Mouse (Mus musculus) left cerebral cortex, postnatal 36 days (tissue): ENCODE measurements around the gene Rai1. TPM values are rescaled to one million over a fixed set of nuclear protein-coding genes. Genes with fewer than 3 reads are reported as not detected.
A peak's percentile ranks its signal among the peaks of the same experiment; 100 is the strongest.

Experiments
- DNase-seq, 2 experiments: peaks; one replicate each; pipeline ENCODE4 v3.0.0; 2021 to 2022; ENCODE audit warnings: low spot score in 2 of 2, mixed read lengths in 1 of 2
- intact Hi-C: fragments of 180-260 bp; cut with DNase I; formaldehyde crosslinking; loops from one replicate; pipeline ENCODE4 v1.15.1; 2025
- total RNA-seq, 2 experiments: library from RNA; stranded (reverse); gene quantifications; 2 replicates each; pipeline ENCODE4 v1.2.3; 2021

Rai1 gene
- total RNA-seq, 2 experiments from 2014 or later: 57.3 to 73.4 TPM

DNA sequence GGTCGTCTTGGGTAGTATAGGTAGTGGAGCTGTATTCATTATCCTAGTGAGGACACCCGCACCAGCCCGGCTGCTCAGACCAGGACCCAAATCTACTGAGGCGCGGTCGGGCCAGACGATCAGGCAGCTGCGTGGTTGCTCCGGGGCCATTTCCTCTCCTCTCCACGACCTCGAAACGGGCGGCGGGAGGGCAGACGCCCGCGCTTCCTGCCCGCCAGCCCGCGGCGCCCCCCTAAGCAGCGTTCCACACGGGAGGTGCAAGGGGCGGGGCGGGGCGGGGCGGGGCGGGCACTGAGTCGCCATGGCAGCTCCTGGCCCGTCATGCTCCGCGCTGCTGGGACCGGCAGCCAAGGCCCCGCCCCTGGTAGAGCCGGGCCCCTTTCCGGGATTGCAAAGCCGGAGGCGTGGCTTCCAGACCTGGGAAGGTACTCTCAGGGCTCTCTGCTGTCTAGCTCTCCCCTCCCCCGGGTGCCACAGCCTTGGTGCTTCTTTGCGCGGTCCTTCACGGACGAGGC is 10.3 kb downstream of the Rai1 start:
- DNase-seq: peak; percentile 83 to 89
- intact Hi-C loops: loop anchor here (2.0 kb wide), 1 partner anchor 60 kb away; no protein-coding TSS in a partner anchor

DNA sequence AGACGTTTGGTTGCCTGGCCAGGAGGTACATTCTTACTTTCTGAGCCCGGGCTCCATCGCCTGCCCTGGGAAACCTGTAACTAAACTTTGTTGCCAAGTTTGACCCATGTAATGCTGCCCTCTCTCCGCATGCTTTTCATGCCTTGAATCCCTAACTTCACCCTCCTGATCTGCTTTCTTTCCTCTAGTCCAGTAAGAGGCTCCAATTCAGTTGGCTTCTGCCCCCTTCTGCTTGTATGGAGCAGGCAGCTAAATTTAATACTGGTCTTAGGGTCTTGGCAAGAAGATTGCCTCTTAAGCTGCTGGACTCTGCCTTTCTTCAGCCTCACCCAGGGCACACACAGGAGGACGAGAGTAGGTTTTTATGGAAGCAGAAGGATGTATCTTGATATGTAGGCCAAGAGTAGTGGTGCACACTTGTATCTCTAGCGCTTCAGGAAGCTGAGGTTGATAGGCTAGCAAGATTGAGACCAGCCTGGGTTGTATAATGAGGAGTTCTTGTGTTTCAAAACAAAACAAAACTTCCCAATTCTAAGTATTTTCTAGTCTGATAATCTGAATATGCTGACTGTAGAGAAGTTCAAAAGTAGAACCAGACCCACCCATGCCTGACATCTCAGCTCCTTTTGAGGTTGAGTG is 10.9 kb downstream of the Rai1 start:
- DNase-seq: no peak
- intact Hi-C loops: loop anchor here (2.0 kb wide), 1 partner anchor 59 kb away; no protein-coding TSS in a partner anchor

DNA sequence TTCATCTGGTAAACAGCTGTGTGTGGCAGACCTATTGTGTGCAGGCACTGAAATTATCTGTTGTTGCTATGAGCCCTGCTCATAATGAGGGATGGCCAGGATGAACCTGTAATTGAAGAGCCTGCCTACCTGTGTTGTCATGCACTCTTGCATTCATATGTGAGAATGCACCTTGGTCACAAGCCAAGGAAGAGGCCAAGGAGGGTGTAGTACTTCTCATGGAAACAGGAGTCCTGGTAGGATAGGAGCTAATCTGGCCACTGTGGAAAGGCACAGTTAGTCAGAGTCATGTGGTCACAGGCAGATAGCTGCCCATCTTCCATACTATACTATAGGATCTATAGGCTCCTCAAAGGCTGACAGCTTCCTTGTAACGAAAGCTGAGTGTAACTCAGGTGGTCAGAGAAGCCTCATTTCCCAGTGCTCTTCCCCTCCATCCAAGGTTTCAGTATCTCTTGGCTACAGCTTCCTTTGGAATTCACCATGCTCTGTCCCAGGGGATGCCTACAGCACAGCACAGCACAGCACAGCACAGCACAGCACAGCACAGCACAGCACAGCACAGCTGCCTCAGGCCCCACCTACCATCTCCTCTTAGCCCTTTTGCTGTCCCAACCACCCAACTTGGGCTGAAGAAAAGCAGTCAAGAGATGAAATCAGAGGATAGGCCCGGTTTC is 15.9 kb downstream of the Rai1 start:
- no peak for DNase-seq
- intact Hi-C loops: no loop called here

DNA sequence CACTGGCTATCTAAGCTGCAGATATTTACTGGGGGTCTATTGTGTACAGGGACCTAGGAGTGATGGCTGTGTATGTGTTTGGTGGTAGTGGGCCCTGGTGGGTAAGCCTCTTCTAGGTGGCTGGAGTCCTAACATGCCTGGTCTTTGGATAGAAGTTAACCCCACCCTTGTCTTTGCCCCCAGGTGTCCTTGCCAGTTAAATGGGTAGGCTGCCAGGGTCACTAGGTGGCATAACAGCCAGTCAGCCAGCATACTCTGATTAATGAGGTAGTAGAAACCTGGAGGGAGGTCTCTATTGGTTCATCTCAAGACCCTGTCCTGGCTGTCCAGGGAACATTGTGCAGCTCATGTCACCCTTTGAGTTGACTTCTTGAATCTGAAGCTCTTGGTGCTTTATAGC is 17.8 kb downstream of the Rai1 start:
- intact Hi-C loops: no loop called here

DNA sequence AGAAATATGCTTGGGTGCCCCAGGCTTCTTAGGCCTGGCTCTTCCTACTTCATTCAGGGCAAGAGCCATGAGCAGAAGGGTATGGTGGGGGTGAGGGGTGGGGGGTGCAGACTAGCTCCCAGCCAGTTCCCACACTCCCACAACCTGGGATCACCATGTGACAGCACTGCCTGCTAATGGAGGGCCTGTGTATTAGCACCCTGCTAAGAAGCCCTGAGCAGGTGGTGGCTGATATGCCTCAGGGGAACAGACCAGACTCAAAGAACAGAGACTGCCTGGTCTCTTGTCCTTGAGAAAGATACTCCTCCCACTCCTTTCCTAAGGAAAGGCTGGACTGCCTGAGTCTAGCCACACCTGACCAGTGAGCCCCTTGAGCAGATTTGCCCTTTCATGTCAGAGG is 22.2 kb downstream of the Rai1 start:
- DNase-seq: no peak
- intact Hi-C loops: no loop called here

More for the DNA sequence above, 17.8 kb downstream of the Rai1 start:
- DNase-seq: no peak

DNA sequence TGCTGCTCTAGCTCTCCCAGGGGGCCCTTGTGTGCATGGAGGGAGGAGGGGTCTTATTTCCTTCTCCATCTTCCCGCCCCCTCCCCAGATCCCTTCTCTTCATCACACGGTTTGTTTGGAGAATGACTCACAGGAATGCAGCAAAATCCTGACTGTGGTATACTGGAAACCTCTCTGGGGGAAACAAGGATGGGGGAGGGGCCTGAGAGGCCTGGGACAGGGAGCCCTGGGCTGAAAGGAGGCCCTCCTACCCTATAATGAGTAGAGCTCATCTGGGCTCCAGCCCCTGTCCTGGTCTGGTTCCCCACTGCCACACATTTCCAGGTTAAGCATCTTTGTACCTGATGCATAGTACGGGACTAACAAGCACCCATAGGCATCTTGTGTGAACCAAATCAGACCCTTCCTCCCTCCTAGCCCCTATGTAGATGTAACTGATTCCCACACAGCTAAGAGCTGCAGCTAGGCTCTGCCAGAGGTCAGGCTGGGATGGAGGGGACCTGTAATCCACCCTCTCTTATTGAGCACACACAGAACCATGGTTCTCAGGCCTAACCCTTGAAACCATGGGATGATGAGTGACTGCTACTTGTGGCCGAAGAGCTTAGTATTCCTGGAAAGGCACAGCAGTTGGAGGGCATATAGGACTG is 23.2 kb downstream of the Rai1 start:
- intact Hi-C loops: no loop called here
- no peak for DNase-seq

DNA sequence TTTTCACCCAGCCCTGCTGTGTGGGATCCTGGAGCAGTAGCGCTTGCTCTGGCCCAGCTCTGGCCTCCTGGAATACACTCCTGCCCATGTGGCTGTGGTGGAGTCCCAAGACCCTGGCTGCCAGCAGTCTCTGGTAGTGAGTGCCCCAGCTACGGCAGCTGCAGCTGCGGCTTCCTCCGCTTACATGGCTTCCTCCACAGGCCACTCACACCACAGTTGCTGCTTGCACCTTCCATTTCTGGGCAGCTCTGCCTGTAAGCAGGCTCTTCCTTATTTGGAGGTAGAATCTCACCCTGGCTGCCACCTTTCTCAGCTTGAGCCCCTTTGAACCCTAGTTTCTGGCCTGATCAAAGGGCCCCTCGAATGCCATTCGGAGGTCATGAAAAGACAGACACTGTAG is 25.7 kb downstream of the Rai1 start:
- intact Hi-C loops: no loop called here
- no peak for DNase-seq

DNA sequence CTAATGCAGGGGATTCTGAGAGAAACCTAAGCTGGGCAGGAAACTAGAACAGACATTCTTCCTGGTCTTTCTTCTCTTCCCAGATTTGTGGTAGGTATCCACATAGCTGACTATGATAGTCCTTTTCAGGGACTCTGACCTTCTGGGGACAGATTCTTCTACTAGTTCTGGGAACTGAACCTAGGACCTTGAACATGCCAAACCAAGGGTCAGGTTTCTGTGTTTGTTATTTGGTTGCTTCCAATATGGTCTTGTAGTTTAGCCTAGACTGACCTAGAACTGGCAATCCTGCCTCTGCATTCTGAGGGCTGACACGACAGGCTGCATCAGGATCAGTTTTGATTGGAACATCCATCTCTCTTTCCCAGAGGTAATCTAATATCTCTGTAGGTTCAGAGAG is 27.2 kb downstream of the Rai1 start:
- no peak for DNase-seq
- intact Hi-C loops: no loop called here

DNA sequence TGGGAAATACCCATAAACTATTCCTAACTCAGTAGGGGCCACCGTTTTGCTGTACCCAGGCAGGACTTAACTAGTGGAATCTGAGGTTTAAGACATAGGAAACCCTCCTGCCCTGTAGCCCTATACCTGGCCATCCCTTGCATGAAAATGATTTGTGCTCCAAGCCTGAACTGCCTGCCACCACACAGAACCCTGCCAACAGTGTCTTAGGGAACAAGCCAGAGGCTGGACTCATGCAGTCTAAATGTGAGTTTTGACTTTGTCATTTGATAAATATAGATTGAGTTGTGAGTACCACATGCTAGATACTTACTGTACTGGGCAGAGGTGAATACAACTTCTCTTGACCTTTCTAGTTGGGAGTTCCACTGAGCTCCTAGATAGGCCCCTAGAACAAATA is 31.7 kb downstream of the Rai1 start:
- intact Hi-C loops: no loop called here
- DNase-seq: no peak

DNA sequence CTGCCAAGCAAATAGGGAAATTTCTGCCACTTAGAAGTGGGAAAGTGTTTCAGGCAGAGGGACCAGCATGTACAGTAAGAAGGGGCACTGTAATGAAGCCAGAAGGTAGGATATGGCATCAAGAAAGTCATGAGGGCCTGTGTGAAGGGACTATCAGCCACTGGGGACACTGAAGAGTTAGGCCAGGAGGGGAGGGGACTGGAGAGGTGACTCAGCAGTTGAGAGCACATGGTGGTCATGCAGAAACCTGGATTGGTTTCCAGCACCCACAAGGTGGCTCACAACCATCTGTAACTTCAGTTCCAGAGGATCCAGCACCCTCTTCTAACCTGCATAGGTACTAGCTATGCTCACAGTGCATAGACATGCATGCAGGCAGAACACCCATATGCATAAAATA is 32.4 kb downstream of the Rai1 start:
- no peak for DNase-seq
- intact Hi-C loops: no loop called here

DNA sequence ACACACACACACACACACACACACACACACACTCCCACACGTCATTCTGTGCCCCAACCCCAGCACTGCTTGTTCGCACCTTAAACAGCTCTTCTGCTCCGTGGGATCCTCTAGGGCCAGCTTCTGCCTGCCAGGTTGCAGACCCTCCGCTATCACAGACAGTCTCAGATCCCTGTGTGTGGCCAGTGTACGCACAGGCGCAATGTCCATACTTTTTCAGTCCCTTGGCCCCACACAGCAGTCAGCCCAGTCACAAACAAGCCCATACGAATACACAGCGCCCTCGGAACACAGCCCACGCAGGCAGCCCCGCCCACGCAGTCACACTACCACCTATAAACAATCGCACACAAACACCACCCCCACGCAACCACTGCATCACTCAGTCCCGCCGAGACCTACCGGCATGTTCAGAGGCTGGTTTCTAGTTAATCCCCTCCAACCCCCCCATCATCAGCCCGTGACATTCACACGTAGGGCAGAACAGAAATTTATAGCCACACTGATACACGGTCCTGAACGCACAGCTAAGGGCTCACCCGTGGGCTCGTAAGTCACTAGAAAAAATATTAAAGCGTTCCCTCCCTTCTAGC is 34.4 kb downstream of the Rai1 start:
- peak; percentile 66 to 67 for DNase-seq
- intact Hi-C loops: loop anchor here (1.0 kb wide), 1 partner anchor 33 kb away; no protein-coding TSS in a partner anchor

DNA sequence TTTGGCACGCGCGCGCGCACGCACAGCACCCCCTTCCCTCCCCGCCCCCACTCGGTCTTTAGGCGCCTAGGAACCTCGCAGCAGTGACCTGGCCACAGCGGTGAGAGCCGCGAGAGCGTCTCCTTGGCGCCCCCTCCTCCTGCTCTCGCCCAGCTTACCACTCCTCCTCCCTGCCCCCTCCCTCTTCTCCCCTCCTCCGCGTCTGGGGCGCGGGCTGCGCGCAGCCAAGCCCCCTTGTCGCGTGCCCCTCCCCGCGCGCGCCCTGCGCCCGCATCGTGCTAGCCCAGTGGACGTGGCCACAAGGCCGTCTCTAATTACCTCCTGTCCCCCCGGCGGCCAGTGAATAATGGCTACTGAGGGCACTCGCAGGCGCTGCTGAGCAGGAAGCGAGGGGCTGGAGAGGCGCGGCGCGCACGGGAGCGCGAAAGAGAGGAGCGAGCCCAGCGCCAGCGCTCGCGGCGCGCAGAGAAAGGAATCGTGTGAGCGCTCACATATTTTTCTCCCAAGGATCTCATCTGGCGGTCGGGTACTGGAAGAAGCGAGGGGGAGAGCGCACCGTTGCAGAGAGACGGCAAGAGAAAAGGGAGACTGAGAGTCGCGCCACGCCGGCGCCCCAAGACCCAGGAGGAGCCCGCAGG is 35.0 kb downstream of the Rai1 start:
- intact Hi-C loops: loop anchor here (1.0 to 2.0 kb wide), 2 partner anchors 34 to 35 kb away; no protein-coding TSS in a partner anchor
- DNase-seq: peak; percentile 67 to 72

DNA sequence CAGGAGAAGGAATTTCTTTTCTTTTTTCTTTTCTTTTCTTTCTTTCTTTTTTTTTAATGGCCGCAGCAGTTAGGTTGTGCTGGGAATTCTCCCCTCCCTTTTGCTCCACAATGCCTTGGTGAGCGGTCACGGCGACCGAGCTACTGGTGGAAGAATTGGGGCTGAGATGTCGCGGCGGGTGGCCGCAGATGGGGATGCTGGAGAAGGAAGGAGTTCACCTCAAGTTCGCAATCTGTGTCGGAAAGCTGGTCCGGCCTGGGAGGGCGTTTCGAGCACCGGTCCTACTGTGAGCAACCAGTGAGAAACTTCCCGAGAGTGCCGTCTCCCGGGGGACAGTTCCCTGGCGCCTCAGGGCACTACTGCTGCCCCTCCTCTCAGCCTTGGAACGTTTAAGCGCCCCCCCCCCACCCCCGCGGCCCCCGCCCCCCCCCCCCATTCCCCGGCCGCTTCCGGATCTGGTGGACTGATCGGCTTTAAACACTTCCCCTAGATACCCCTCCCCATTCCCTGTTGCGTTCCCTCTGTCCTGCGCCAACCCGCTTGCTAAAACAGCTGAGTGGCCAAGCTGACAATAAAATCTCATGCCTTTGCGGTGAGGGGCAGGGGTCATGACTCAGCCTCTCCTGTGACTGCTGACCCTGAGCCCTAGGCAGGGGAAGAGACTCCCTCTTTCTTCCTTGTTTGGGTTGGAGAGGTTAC is 35.9 kb downstream of the Rai1 start:
- no peak for DNase-seq
- intact Hi-C loops: loop anchor here (2.0 kb wide), 1 partner anchor 34 kb away; no protein-coding TSS in a partner anchor

DNA sequence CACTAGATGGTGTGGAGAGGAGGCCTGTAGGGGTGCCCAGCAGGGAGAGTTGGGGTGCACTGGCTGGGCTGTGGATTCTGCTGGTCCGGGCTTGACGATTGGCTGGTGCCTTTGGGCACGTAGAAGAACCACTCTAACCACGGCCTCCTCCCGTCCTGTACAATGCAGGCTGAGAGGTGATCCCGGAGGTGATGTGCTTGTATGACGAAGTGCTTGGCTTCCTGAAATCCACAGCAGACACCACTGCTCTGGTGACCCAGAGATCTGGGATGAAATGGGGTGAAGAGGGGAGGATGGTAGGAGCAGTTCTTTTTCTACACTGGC is 36.4 kb downstream of the Rai1 start:
- no peak for DNase-seq
- intact Hi-C loops: loop anchor here (2.0 kb wide), 1 partner anchor 34 kb away; no protein-coding TSS in a partner anchor

DNA sequence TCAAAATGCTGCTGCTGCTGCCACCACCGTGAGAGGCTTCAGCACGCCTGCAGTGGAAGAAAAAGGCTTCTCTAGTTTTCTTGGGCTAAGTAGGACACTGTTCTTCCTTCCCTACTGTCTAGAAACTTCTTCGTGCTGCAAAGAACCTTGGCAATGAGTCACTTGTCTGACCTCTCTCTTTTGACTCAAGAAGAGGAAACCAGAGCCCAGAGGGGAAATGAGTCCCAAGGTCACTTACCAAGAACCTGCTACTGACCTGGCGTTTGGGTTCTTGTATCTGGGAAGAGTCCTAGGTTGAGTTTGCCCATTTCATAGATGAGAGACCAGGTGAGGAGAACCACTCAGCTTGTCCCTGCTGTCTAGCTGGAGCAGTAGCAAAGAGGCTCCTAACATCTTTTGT is 38.3 kb downstream of the Rai1 start:
- no peak for DNase-seq
- intact Hi-C loops: no loop called here

DNA sequence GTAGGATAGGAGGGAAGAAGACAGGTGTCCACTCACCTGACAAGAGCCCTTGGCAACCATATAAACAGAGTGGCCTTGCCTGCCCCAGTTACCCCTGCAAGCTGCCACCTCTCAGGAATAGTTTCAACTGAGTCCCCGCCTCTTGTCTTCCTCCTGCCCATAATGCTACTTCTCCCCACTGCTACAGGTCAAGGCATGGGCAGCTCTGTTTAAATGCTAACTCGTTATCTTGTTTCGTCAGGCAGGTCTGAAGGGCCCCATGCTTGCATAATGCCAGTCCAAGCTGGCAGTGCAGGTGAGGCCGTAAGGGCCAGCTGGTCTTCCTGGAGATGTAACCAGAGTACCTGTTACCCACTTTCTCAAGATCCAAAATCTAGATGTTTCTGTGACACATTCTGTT is 41.4 kb downstream of the Rai1 start:
- intact Hi-C loops: no loop called here
- DNase-seq: no peak

DNA sequence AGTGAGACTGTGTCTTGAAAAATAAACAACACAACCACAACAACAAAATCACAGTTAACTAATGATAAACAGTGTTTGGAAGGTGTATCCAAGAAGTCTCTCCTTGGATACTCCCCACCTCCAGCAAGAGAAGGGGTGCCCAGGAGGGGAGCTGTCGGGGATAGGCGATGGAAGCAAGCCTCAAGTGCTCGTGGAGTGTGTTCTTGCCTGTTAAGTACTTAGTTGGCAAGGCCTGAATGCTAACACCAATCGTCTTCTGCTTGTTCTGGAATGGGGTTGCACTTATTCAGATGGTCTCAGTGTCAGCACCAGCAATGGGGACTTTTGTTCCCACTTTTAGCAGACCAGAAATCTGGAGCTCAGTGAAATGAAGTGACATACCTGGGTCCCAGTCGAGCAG is 43.8 kb downstream of the Rai1 start:
- intact Hi-C loops: no loop called here
- DNase-seq: no peak

DNA sequence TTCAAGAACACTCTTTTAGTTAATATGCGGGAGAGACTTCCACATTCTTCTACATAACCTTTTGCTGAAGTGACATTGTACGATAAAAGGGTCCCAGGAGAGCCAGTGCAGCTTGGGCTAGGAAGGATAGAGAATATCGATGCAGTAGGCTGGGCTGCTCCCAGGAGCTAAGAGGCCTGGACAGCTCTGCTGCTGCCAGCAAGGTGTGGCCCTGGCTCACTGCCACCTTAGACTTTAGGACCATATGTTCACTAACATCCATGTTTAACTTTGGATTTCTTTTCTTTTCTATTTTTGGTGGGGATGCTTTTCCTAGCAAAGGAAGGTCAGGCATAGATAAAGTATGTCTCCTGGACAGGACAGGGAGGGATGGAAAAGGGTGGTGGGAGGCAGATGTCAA is 44.3 kb downstream of the Rai1 start:
- DNase-seq: no peak
- intact Hi-C loops: no loop called here

DNA sequence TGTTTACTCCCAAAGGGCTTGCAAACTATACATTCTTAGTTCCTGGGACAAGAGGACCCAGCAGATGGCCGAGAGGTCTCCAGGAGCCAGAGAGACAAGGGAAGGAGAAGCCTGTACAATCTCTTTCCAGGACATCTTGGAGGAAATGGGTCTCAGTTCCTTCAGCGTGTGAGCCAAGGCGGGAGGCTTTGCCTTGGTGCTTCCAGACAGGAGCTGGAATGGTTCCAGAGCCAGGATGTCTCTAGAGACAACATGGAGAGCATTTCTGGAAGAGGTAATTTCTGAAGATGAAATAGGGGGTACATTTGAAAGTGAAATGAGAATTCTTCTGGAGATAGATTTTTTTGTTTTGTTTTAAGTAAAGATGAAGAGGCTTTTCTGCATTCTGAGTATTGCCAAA is 45.9 kb downstream of the Rai1 start:
- no peak for DNase-seq
- intact Hi-C loops: no loop called here
